Mouse (Mus musculus) left cerebral cortex, adult 9 months (tissue): ENCODE data around the gene Ubxn6.
A peak's percentile ranks its signal among the peaks of the same experiment; 100 is the strongest.

Source experiments
- DNase-seq, 2 experiments: peaks; one replicate each; pipeline ENCODE4 v3.0.0; 2022; ENCODE audit warnings: low spot score in 2 of 2

Ubxn6 gene

DNA sequence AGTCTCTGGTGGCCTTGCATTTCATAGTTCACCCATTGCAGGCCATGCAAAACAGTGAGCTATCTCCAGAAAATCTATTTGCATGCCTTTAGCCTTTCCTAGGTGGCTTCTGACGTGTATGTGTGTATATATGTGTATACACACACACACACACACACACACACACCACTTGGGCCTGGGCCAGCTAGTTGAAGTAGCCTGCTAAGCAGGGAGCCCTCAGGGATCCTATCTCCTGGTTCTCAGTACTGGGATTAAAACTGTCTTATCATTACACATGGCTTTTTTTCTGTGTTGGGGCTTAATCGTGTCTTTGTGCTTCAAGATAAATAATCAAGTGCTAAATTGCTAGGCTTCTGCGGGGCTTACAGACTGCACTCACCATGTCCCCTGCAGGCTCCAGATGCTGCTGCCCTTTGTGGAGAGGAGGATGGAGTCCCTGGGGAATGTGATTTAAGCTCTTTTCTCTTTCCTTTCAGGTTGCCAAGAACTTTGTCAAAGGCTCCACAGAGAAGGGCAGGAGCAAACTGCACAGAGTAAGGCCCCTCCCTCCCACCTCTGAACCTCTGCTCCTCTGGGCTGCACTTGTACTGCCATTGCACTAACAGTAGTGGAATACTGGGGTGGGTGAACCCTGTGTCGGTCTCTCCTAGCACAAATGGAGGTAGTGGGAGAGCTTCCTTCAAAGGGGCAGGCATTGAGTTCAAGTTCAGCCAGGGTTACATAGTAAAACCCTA is 18.7 kb downstream of the Ubxn6 start:
- no peak for DNase-seq

DNA sequence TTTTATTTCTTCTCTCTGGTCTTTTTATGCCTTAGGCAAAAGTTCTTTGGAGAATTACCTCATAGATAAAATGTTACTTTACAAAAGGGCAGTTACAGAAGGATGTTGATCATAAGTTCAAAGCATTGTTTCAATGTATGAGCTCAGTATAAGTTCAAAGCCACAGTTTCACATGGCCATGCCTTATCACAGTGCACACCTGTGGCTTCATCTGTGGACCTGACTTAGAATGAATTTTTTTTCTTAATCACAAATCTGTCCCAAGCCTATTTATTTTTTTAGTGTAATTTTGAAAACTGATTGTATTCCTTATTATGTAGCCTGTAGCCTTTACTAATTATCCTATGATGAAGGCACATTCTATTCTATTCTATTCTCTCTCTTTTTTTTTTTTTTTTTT is 19.9 kb downstream of the Ubxn6 start:
- DNase-seq = no peak

DNA sequence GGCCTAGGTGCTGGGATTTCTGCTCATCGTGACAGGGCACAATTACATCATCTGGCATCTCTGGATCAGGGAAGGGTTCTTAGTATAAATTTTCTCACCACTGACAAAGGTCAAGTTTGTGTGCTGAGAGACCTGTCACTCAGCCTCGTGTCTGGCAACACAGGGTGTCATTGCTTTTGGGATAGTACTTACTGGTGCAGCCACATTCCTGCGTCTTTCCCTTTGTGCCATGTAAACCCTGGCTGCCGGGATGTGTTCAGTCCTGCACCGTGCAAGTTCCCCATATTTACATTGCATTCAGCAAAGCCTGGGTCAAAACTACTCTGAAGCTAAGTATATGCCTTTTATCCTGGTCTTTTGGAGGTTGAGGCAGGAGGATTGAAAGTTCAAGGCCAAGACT is 23.5 kb downstream of the Ubxn6 start:
- no peak for DNase-seq

DNA sequence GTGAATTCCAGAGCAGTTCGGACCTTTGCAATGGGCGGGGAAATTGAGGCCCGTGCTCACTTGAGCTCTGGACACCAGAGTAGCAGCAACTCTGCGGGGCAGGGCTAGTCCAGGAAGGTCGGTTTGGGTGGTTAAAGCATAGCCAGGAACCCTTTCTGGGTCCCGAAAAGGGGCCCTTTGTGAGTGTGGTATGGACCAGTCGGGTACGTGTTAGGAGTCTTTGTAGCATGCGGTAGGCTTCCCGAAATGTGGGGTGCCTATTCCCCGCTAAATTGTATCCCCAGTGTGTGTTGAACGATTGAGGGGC is 34.0 kb downstream of the Ubxn6 start:
- no peak for DNase-seq

DNA sequence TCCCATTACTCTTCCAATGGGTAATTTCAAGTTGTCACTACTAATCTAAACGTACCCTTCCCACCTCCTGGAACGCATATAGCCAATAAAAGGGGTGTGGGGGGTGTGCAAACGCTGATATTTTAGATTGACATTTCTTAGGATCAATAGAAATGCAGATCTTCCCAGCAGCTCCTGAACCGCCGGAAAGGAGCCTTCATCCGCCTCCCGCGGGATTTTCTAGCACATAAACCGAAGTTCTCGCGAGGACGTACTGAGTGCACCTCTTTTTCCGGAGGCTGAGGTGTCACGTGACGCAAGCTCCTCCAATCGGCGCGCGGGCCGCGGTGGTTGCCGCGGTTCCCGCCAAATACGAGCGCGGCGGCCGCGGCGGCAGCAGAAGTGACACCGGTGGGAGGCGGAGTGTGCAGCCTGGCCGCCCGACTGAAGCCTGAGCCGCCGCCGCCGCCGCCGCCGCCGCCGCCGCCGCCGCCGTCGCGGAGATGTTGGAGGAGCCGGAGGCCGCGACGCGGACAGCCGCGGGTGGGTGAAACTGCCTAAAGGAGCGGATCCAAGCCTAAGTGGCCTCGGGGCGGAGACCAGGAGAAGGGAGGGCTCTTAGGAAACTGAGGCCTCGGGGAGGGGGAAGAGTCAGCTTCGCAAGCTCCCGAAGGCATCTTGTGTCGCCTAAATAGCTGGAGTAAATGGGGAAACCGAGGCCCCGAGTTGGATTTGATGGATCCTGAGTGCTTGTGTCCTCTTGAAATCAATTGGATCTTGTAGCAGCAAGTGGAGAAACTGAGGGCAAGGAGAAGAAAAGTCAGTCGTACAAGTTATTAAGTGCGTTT is 34.6 kb downstream of the Ubxn6 start, which contains the start of gene Chaf1a:
Chaf1a (plus strand) TSS at position 410 of the 827 bp plus-strand sequence.
- peak; percentile 97 to 98 for DNase-seq

DNA sequence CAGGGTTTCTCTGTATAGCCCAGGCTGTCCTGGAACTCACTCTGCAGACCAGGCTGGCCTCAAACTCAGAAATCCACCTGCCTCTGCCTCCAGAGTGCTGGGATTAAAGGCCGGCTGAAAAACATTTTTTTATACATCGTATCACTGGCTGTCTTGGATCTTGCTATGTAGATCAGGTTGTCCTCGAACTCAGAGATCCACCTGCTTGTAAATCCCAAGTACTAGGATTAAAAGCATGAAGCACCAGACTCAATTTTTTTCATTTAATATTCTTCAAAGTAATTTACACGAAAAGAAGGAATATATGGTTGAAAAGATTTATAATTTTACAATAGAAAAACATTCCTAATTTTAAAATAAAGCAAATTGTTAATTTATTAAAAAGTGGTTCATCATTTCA is 35.5 kb downstream of the Ubxn6 start:
- no peak for DNase-seq

DNA sequence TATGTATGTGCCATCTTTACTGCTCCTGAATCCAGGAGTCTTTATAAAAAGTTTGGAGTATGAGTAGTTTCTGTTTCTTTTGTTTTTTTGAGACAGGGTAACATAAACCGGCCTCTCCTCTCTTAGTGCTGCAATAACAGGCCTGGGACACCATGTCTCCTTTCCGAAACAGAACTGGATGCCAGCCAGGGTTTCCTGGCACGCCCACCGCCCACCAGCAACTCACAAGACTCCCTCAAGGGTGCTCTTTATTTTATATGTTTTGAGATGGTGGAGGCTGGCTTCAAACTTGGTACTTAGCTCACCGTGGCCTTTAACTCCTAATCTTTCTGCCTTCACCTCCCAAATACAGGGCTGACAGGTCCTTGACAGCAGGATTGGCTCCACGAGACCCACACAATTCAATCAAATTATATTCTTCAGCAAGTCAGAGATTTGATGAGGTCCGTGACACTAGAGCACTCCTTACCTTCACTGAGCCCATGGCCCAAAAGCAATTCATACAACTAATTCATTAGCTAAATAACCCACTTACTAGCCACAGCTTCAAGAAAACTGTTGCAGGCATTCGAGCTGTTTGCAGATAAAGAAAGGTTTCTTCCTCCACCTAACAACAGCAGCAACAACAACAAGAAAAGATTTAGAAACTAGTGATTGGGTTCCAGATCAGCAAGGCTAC is 36.1 kb downstream of the Ubxn6 start:
- no peak for DNase-seq

DNA sequence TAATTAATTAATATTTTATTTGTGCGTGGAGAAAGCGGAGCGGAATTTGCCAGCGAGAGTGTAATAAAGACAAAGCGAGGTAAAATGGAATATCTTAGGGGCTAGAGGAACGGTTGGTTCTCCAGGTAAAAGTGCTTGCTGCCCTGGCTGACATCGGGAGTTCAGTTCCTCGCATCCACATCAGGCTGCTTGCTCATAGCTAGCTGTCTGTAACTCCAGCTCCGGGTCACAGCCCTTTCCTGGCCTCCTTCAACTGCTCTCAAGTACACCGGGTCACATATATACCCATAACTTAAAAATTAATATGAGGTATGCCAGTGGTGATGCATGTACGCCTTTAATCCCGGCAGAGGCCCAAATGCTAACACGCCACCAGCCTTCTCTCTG is 37.9 kb downstream of the Ubxn6 start:
- DNase-seq = no peak

DNA sequence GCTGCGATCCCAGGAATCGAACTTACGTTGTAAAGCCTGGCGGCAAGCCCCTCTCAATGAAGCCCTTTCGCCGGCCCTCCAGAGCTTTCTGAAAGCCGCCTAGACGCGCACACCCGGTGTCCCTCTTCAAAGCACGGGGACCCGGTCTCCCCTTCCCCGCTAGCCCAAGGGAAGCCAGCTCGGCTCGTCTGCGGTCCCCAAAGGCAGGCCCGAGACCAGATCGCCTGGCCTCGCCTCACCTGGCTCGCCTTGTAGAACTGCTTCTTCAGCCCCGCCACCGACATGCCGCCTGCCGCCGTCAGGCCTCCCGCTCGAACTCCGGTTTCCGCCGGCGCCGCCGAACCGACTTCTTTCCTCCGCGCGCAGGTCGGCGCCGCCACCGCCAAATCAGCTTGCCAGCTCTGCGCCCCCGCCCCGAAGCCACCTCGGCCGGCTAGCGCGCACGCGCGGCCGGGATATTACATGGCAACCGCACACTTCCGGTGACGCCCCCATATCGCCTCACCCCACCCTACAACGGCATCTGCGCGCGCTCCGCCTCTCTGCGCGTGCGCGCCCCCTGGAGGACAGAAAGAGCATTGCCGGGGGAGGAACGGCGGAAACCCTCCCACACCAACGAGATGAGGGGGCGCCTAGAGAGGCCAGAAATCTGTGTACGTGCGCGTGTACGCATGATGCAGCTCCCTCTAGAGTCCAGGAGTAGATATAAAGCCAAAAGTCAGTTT is 38.5 kb downstream of the Ubxn6 start, which contains the start of gene Sh3gl1:
Sh3gl1 (minus strand) TSS at position 460 of the 725 bp plus-strand sequence.
- peak; percentile 97 to 99 for DNase-seq

DNA sequence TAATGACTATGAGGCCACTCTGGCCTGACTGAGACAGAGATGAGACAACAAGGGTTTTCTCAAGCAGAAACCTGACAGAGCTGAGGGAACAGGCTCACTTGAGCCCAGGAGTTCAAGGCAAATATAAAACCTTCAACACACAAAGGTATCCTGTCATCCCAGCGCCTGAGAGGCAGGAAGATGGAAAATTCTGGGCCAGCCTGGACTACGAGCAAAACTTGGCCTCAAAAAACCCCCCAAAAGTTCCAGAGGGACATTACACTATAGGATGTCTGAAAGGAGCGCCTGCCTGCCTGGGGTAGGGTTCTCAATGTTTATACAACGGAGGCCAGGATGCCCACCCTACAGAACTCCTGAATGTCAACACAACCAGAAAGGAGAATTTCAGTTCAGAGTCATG is 39.6 kb downstream of the Ubxn6 start:
- DNase-seq = no peak

DNA sequence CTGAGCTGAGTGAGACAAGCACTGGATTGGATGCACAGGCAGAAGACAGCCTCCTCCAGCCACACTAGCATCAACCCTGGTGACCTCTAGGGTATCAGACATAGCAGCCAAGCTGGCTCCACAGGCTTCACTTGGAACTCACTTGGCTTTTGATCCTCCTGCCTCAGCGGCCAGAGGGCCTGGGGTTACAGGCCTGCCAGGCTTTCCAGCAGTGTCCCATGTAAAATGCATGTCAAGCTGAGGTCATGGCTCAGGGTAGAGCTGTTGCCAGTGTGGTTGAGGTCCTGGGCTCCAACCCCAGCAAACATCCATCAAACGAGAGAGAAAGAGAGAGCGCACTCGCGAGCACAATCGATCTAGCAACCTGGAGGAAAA is 40.1 kb downstream of the Ubxn6 start:
- DNase-seq = no peak

DNA sequence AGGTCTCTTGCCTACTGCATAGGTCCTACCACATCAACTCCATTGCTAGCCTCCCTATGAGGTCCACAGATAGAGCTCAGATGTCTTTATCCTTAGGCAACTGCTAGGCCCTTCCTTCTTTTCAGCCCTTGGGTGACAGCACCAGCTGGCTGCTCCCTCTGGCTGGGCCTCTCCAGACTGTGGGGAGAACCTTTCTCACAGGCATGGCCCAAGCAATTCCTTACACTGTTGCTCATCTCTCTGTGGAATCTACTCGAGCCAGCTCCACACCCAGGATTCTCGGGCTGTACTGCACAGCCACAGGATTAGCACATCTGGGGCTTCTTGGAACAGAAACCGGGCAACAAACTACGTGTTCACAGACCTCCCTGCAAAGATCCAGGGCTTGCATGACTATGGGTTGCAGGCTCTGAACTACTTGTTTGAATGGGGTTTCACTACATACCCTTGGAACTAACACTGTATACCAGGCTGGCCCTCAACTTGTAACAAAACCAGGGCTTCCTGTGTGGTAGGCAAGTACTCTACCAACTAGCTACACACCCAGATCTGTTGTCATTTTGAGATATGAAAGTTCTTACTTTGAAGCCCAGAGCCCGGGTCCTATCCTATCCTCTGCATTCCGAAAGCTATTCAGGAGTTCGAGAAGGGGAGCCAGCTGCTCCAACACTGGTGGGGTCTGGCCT is 40.6 kb downstream of the Ubxn6 start:
- no peak for DNase-seq

DNA sequence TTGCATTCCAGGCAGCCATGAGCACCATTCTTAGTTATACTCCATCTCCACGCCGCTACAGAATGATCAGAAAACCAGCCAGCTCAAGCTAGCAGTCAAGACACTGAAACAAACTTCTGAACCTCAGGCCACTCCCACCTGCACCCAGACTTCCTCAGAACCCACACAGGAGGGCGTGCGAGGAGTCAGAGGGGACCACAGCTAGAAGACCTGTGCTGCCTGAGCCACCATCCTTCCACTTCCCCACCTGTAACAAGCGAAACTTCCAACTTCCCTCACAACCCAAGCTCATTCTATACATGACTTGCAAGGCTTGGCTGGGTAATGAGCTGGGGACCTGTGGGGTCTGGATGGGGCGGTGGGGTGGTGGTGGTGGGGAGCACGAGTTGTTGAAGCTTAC is 42.0 kb downstream of the Ubxn6 start:
- no peak for DNase-seq

DNA sequence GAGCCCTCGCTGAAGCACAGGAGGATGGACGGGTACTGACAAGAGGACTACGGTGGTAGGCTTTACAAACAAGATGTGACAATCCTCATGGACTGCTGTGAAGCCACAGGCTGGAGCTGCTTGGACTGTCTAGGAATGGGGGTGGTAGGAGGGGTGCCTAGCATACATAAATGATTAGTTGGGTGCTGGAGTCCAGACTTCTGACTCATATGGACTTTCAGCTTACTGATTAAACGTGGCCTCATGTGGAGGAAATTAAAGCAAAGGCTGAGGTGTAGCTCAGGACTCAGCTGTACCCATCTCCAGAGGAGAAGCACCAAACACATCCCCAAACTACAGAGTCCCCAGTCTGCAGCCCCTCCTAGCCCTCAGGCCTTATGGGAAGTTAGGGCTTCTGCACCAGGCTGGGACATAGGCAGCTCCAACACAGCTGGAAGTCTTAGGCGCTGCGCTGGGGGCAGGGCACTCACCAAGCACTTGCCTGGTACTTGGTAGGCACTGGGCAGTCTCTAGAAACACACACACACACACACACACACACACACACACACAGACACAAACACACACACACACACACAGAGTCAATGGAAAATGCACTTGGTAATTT is 42.6 kb downstream of the Ubxn6 start:
- DNase-seq = no peak

DNA sequence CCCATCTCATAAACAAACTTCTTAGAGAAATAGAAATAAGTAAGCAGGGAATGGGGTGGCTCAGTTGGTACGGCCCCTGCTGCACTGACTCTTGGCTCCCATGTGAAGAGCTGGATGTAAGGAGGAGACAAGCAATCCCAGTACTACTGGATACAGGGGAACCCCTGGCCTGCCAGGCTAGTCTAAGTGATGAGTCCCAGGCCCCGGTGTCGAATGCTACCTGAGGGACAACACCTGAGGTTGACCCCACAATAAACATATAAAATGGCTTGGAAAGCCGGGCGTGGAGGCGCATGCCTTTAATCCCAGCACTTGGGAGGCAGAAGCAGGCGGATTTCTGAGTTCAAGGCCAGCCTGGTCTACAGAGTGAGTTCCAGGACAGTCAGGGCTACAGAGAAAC is 43.4 kb downstream of the Ubxn6 start:
- no peak for DNase-seq

DNA sequence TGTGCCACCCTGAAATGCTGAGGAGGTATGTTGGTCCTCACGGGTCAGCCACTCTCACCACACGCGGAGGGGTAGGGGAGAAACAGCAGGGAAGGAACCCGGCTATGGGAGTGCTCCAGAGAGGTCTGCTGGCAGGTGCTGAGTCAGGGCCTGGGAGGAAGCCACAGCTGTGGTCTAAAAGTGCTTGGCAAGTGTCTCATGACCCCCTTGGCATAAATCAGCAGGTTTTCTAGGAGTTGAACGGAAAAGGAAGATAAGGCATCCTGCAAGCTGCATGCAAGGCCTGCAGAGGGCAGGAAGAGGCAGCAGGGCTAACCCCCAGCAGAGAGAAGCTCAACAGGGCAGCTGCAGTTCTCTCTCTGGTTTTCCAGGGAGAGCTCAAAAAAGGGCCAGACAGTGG is 43.9 kb downstream of the Ubxn6 start:
- no peak for DNase-seq

DNA sequence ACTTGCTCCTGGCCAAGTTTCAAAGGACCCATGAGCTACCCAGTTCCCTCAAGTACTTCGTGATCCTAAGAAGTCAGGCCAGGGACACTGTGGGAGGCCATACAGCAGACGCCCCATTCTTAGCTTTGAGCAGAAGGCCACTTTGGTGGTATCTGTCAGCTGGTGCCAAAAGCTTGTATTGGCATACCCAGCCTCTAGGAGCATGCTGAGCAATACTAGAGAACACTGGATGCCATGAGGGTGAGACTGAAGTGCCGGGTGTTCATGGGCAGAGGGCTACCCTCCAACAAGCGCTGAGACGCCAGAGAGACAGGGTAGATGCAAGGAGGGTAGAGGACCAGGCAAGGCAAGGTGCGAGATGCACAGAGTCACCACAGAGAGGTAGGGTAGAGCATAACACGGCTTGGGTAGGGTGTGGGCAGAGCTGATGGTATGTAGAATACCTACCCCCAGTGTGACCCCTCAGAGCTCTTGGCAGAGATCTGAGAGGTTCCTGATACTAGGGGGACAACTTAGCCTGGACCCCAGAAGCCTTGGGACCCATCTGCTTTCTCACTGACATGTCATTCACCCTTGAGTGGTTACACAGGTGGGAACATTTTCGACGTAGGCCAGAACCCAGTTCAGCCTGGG is 44.5 kb downstream of the Ubxn6 start:
- no peak for DNase-seq

DNA sequence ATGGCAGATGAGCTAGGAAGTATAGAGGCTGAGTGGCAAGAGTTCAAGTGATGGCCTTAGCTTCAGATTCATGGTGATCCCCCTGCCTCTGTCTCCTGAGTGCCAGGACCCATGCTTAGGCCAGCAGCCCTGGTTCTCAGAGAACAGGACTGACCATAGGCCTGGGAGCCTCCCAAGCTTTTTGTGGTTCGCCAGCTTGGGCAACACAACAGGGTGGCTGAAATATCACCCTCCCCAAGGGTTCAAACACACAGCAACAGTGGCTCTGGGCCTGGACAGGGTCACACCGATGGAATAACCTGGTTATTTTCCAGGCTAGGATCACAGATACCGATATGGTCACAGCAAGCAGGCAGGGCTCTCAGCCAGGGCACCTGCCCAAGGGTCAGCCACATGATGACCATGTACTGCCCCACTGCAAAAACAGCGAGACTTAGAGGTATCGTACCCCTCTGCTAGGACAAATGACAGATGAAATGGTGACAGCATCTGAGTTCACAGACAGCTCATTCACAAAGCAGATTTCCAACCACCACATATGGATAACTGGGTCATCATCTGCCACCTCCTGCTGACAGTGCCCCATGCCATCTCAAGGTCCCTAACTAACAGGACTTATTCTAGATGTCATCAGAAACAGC is 46.9 kb downstream of the Ubxn6 start:
- no peak for DNase-seq

DNA sequence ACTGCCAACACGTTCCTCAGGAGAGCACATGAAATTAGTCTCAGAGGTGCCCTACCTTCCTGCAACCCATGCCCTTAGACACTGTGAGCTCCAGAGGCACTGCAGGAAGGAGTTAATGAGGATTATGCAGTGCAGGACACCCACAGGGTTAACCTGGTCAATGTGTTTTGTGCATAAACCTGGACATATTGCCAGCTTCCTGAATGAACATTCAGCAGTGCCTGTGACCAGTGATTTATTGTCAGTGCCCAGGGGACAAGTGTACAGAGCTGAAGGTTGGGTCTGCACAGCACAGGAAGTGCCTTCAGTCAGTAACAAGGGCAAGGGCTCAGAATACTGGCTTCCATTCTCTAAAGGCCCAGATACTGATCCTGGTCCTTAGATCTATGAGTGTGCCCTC is 47.9 kb downstream of the Ubxn6 start:
- DNase-seq = no peak

DNA sequence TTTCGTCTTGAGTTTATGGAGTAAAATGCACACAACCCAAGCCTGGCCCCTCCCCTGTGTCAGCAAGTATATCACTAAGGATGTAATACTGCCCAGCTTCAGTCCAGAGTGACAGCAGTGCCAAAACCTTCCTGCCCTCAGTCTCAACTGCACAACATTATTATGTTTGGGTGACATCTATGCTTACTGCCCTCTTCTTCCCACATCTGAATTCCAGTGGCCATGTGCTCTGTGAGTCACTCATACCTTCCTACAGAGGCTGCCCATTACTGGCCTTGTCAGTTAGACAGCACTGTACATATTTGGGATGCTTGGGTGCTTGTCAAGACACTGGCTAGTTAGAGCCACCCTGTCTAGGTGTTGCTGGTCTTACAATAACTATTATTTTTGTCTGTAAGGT is 48.5 kb downstream of the Ubxn6 start:
- no peak for DNase-seq
